Mouse (Mus musculus) thymus, postnatal 10 days (tissue): ENCODE data around the gene Cd28.
A peak's percentile ranks its signal among the peaks of the same experiment; 100 is the strongest.

Source experiments
- DNase-seq, 2 experiments: peaks; one replicate each; pipeline ENCODE4 v3.0.0; 2021; ENCODE audit warnings: low spot score in 2 of 2

Gene Cd28

DNA sequence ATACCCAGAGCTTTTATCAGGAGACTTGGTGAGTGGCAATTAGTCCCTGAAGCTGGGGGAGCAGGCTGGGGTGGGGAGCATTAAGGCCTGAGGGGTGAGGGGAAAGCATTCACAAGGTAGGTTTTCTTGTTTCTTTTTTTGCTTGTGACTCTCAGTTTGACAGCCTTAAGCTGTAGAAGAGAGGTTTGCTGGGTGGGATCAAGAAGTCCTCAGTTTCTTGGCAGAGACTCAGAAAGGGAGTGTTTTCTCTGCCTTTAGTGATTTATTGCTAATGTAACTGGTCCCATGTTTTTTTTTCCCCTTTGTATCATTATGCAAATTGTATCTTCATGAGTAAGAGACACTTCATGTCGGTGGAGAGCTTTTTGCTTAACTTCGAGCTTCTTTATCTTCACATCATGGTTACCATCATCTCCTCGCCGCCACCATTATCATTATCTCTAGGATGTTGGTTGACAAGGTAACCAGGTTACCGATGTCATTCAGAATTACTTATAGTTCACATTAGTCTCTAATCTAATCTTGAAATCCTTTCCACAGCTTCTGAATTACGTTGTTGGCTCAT is 33.7 kb downstream of the Cd28 start:
- peak in 1 of 2 experiments; percentile 1 for DNase-seq

DNA sequence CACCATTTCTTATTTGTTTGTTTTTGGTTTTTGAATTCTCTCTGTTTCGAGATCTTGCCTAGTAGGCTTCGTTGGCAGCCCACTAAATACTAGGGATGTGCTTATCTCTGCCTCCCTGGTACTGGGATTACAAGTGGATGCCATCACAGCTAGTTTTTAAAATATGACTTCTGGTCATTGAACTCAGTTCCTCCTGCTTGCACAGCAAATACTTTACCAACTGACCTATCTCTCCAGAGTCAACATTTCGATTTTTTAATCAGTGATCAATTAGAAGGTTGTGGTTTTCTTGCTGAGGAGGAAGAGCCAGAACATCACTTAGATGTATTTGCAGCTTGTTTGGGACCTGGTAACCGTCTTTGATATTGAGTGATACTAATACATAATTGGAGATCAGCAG is 34.4 kb downstream of the Cd28 start:
- no peak for DNase-seq

DNA sequence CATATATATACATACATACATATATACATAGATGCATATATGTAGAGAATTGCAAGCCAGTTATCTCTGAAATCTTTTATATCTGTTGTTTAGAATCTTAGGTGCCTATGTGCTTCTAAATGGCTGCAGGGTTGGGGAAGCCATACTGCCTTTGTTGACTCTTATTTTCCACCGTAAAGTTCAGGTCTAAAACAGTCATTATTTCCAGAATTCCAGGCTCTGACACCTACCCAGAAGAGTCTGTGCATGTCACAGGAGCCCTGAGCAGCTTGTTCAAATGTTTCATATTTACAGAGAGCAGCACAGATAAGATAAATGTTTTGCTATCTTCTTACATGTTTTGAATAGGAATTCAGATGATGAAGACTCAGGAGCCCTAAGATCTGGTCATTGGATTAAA is 36.4 kb downstream of the Cd28 start:
- no peak for DNase-seq

DNA sequence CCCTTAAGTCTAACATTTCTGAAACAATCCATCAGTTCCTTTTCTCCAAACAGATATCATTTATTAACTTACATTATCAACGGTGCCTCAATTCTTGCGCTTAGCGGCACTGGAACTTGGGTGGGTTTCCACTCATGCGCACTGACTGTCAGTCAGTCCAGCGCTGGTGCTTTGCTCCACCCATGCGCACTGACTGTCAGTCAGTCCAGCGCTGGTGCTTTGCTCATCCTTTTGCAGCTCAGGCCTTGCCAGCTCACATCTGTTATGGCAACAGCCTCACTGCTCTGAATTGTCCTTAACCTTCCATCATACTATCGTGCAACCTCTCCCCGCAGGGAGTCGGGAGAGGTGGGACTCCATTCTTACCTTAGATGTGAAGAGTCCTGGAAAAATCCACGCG is 37.4 kb downstream of the Cd28 start:
- peak in 1 of 2 experiments; percentile 4 for DNase-seq

DNA sequence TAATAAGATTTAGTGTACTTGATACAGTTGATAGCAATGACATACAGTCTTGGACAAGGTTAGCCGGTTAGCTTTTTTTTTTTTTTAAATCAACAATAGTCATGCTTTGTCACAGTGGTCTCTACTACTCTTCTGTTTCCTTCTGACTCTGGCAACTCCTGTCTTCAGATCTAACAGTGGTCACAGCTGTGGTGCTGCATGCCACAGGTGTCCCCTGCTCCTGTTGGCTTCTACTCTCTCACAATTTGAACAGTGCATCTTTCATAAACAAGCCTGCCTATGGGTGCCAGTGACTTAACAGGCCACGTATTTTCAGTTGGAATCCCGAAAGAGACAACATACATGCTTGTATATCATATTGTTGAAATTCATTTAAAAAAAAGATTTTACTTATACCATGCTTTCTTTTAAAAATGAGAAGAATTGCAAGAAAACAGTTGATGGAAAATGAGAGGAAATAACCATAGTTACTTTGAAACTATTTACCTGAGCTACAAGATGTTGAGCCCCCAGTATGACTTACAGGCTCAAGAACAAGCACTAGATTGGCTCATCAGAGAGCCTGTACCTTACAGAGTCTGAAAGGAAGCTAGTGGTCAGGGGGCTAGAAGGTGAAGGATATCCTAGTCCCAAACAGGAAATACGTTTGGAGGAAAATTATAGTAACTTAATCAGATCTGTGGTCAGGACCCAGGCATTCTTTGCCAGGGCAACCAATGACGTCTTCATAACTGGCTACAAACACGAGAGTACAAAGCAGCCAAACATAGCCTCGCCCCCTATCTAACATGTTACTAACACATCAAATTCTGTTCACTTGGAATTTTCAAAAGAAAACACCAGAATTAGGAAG is 39.0 kb downstream of the Cd28 start:
- DNase-seq: peak in 1 of 2 experiments; percentile 40

DNA sequence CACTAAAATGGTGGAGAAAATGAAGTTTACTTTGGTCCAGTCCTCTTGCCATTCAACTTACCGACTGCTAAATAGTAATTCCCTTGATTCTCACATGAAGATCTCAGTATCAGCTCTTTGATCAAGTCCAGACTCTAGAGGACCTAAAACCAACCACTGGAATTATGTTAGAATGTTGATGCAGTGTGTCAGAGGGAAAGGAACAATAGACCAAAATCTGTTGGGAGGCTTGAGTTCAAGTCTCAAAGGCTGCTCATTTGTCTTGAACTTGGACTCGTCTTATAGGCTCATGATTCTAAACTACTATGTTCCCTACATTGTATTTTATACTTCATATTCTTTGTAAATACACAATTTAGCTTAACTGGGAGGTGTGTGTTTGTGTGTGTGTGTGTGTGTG is 41.0 kb downstream of the Cd28 start:
- DNase-seq: no peak

DNA sequence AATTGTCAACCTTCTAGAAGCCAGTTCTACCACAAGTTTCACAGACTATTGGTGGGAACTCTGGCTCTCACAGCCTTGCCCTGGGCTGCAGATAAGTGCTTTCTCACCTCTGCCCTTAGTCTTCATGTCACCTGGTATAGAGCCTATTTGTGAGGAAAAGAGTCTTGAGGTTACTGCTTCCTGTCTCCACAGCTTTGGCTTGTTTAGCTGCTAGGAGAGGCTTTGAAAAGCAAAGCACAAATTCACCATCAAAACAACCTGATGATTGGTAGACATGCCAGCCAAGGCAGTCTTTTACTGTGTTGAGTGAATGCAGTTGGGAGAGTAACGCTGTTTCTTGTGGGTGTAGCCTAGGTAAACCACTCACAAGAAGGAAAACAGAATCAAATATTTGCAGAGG is 41.6 kb downstream of the Cd28 start:
- peak; percentile 53 to 56 for DNase-seq

DNA sequence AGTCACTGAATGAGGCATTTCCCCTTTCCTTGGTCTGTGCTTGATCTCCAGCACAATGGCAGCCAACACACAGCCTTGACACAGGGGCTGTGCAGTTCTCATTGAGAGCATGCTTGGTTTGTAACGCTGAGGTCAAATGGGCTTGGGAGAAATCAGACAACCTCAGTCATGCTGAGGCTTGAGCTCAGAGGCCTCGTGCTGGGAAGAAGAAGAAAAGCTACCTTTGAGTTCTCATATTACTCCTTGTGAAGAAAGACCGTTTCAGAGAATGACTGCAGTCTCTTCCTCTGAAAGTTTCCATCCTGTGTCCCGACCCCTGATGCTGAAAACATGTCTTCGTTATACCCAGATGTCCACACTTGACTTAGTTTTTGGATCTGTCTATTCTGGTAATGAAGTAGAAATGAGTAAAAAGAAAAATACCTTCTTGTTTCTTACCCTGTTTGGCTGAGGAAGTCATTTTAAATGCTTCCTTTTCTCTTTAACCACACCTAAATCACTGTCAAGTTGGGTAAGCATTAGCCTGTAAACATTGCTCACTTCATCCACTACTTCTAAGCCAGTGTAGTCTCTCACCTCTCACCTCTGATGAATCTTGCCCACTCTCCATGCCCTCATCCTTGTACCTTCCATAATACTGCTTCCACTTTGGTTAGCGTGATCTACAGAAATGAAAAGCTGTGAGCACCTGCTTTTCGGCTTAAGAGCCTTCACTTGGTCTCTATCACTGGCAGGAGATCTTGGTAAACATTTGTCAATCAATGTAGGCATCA is 43.1 kb downstream of the Cd28 start:
- DNase-seq: no peak

DNA sequence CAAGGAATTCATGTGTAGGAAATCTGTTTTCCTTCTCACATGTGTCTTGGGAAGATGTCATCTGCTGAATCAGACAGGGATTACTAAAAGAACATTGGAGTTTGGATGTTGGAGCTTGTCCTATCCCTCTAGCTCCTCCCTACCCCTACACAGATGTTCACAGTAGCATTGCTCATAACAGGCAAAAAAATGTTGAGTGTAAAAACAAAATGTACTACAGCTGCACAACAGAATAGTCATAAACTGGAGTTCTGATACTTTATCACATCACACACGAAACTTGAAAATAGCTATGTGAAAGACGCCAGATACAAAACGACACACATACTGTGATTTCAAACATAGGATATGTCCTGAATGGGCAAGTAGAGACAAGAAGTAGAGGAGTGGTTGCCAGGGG is 43.9 kb downstream of the Cd28 start:
- no peak for DNase-seq

DNA sequence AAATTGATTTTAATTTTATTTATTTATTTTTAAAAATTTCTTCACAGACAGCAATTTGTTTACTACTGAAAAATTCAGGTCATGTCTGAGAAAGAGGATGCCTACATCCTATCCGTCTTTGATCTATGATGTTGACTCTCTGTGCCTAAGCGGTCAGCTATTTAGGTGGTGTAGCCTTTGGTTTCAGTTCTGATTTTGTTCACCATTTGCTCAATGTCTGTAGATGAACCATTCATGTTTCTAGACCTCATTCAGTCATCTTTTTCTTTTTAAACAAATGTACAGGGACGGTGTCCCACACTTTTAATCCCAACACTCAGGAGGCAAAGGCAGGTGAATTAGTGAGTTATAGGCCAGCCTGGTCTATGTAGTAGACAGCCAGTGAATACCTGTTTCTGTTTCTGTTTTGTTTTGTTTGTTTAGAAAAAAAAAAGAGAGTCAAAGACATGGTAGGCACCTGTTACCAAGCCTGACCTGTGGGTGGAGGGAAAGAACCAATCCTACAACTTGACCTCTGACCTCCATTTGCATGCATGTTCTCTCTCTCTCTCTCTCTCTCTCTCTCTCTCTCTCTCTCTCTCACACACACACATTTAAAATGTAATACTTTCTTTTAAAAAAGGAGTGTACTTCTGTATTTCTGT is 45.0 kb downstream of the Cd28 start:
- DNase-seq: no peak

DNA sequence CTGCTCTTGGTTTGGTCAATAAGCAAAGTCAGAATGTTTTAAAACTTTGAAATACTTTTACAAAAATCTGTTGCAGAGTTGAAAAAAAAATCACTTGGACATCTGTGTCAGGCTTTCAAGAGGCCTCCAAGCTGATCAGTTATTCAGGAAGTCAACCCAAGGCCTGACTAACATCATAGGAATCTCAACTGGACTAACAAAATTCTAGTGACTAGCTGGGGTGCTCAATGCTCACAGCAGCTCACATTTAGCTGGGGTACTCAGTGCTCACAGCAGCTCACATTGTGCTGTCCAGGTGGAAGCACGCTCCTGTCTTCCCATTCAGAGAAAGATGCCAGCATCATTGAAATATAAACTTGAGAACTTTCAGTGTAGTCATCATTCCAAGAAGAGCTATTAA is 45.9 kb downstream of the Cd28 start:
- no peak for DNase-seq

DNA sequence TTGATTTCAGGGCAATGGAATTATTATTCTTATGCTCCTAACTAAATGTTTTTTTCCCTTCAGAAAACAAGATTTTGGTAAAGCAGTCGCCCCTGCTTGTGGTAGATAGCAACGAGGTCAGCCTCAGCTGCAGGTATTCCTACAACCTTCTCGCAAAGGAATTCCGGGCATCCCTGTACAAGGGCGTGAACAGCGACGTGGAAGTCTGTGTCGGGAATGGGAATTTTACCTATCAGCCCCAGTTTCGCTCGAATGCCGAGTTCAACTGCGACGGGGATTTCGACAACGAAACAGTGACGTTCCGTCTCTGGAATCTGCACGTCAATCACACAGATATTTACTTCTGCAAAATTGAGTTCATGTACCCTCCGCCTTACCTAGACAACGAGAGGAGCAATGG is 46.3 kb downstream of the Cd28 start:
- no peak for DNase-seq

DNA sequence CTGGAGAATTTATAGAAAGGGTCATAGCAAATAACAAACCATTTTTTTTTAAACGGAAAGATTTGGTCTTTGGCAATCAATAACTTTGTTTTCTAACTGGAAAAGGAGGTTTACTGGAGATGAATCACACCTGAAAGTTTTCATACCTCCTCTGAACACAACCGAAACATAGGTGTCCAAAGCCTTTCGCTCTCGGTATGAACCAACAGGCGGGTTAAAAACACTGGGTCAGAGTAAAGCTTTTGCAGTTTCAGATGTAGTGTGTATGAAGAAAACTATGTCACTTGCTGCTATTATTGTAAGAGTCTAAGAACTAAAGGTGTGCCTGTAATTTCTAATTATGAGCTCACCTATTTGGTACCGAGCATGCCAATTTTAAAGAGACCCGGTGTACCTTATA is 55.2 kb downstream of the Cd28 start:
- no peak for DNase-seq

DNA sequence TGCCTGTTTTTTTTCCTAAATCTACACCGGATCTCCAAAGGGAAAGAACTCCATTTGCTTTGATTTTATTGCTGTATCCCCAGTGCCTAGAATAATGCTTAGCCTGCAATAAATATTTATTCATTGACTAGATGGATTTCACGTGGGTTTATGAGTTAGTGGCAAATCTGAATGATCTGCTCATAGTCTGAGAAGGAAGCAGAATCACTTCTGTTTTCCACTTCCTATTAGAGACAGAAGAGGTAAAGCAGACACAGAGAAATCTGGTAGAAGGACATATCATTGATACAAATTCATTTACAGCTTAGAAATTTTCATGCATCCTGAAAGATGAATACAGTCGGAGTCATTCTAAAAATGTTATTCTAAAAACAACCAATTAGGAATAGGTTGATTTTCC is 56.6 kb downstream of the Cd28 start:
- no peak for DNase-seq

DNA sequence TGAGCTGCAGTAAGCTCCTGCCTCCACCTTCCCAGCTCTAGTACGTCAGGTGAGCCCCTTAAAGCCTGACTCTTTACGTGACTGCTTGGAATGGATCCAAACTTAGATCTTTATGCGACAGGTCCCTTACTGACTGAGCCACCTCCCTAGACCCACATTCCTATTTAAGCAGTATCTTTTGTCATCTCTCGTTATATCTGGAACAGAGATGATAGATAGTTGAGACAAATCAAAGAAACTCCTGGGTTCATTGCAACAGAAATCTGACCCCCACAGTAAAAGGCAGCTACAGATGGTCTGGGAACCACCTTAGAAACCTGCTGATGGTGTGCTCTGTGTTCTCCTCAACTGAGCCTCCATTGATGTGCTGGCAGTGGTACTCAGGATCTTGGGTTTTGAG is 59.6 kb downstream of the Cd28 start:
- DNase-seq: no peak

DNA sequence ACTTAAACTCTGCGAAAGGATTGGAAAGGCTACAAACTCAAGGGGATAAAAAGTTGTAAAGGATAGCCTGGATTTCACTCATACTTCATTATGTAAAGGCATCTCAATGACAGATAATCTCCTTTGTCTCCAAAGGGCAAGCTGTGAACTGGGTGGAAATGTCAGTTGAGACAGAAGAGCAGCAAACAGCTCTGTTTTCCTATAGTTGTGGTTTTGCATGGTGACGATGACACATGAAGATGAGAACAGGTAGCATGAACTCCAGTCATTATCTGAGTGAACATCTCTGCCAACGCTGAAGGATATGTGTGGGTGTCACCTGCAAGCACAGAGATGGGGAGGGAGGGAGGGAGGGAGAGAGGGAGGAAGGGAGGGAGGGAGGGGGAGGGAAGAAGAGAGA is 60.3 kb downstream of the Cd28 start:
- peak; percentile 58 to 64 for DNase-seq

DNA sequence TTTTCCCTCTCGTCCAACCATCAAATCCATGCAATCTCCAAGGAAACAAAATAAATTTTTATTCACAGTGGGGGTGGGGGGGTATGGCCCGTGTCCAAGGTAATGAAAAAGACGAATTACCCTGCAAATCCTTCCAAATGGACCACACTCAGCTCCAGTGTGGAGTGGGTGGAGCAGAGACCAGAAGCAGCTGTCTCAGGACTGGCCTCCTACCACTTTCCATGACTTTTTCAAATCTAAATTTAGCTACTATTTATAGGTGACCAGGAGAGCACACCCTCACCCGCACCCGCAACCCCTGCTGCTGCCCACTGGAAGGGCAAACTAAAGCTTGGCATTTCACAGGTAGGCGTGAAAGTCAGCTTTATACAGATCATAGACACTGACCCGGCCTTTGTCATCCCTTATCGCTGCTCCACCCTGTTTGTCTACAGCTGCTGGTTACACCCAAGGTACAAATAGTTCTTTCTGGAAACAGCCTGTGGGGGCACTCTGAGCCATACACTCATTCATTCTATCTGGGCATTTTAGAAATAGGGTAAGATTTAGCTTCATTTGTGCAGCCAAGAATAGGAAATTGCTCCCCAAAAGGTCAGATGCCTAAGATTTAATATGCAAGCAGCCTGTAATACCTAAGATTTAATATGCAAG is 62.0 kb downstream of the Cd28 start:
- no peak for DNase-seq

DNA sequence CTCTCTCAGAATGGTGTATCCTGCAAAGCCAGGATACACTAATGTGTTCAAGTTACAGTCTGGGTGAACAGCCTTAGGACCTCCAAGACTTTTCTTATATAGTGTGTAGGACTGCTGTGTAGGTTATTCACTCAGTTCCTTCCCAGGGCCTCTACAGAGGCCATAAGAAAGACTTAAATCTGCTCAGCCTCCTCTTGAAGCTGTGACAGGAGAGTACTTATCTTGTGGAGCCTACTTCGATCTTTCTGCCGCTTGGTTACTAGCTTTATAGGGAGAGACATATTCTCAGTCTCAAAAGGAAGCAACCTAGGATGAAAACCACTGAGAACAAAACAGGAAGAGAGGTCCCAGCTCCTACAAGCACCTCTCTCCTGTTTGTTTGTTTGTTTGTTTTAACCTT is 62.6 kb downstream of the Cd28 start:
- no peak for DNase-seq

DNA sequence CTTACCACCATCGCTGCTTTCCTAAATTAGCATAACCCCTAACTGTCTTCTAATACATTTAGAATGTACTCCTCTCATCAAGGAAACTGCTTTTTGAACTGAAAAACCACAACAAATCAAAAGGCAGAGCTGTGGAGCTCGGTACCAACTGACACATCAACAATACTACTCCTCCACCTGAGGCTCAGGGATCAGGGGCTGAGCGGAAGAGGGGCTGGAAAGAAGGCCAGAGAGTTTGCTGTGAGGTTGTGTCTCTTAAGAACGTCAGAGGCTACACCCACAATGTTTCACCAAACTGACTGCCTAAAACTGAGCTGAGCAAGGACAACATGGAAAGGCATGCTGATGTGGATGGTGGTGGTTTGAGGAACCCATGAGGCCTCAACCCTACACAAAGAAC is 65.1 kb downstream of the Cd28 start:
- peak; percentile 65 to 66 for DNase-seq

DNA sequence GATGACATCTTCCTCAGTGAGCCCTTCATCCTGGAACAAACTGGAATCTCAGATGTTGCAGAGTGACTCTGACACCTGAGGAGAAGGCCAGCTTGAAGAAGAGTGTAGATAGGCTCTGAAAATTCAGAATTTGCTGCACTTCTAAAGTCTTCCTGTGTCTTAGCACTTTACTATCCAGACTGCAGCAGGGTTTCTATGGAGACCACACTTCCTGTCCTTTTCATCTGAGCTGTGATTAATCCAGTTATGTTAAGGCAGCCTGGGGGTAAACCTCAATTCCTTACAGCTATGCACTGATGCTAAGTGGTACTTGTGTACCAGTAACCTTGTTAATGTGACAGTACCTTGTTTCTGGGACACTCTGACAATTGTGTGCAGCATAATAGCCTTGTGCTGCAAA is 77.1 kb downstream of the Cd28 start:
- no peak for DNase-seq

DNA sequence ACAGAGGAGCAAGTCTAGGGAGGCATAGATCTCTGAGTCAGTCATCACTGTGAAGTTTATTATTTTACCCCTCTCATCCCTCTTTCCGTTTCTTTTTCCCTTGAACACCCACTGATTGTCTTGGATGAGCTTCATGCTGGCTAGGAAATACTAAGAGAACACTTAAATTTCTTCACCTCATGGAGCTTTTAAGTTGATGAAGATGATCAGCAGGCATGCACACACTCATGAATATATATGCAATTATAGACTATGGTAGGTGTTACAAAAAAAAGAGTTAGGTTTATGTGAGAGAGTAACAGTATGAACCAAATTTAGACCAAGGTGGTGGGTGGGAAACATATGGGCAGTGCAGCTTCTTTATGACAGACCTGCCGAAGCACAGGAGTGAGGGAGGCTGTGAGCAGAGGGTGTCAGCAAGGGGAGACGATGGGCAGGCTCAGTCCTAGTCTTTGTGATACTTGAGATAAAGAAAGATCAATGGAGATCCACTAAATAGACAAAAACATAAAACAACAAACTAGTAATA is 79.1 kb downstream of the Cd28 start:
- no peak for DNase-seq
